Mouse (Mus musculus) left cerebral cortex, adult 9 months (tissue): ENCODE results near the gene Dhx37.
"Not testable (repeated sequence)": the region's sequence is repeated elsewhere in the genome, so short reads cannot be mapped to it uniquely, and the experiment has no call there.

Source experiments
- DNase-seq, 2 experiments: peaks; one replicate each; pipeline ENCODE4 v3.0.0; 2022; ENCODE audit warnings: low spot score in 2 of 2

The Dhx37 gene

DNA sequence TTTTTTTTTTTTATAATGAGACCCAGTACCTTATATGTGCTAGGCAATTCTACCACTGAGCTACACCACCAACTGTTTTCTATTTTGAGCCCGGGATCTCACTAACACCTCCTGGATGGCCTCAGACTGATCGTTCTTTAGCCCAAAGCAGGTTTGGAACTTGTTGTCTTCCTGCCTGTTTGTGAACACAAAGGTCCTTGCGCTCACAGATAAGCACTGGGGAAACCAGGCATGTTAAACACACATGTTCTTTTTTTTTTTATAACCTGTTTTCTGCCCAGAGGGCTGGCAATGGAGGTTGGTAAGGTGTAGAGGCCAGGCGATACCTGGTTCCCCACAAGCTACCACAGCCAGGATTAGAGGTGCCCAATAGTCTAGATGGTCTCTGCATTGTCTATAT lies 14.7 kb upstream of the Dhx37 start:
- DNase-seq = no peak

DNA sequence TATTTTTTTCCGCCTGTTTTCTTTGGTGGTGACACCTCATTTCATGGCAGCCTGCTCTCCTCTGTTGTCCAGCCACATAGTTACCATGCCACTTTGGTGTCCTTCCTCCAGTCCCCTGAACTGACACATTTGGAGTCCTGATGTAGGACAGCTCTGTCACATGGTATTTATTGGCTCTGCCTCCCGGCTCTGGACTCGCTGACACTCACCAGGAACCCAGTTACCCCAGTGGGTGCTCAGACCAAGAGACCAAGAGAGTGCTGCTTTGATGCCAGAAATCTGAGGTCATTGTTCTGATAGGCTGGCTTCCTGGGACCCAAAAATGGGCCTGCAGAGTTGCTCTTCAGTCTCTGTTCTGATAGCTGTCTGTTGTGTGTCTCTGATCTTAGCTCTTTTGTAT lies 14.1 kb upstream of the Dhx37 start:
- no peak for DNase-seq

DNA sequence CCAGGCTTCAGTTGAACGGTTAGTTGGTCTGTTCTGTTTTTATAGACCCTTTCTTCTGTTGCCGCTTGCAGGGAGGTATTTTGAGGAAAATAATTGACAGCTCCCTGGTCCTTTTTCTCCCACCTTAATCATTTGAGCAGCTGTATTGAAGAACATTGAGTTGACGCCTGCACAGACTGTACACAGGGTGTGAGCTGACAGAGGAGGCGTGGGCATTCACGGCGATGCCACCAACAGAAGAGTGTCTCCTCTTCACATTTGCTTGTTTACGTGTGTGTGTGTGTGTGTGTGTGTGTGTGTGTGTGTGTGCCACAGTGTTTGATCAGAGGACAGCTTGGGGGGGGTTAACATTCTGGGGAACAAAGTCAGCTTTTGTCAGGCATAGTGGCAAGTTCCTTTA lies 12.4 kb upstream of the Dhx37 start:
- DNase-seq = peak in 1 of 2 experiments; percentile 38

DNA sequence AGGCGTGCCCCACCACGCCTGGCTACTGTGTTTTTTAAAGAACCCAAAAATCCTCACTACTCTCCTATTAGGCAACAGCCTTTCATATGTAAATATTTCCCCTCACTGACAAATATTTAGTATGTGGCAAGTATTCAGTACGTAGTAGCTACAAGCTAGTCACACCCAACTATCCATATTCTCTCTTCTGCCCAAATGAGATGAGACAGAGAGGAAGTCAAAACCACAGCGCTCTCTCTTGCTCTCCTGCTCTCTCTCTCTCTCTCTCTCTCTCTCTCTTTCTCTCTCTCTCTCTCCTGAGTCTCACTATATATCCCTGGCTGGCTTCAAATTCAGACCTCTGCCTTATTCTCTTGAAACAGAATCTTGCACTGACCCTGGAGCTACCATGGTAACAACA lies 10.6 kb upstream of the Dhx37 start:
- no peak for DNase-seq

DNA sequence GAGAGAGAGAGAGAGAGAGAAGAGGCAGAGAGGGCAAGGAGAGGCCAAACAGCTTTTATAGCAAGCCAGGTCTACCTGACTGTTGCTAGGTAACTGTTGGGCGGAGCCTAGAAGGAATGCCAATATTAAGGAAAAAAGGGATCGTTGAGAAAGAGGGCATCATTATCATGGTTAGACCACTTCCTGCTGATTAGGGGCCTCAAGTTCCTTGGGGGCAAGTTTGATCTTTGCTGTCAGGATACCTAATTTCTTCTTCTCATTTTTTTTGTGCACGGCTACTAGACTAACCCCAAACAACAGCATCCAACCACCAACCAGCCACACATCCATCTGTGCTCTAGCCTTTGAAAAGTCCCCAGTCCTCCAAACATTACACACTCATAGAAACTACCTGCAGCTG lies 10.0 kb upstream of the Dhx37 start:
- no peak for DNase-seq

DNA sequence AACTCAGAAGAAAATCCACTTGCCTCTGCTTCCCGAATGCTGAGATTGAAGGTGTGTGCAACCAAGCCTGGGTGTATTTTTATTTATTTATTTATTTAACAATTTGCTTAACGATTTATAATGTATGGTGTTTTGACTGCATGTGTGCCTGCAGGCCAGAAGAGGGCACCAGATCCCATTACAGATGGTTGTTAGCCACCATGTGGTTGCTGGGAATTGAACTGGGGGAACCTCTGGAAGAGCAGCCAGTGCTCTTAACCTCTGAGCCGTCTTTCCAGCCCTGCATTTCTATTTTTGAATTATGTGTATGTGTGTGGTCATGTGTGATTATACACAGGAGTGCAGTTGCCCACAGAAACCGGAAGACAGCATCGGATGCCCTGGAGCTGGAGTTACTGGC lies 9.4 kb upstream of the Dhx37 start:
- DNase-seq = no peak

DNA sequence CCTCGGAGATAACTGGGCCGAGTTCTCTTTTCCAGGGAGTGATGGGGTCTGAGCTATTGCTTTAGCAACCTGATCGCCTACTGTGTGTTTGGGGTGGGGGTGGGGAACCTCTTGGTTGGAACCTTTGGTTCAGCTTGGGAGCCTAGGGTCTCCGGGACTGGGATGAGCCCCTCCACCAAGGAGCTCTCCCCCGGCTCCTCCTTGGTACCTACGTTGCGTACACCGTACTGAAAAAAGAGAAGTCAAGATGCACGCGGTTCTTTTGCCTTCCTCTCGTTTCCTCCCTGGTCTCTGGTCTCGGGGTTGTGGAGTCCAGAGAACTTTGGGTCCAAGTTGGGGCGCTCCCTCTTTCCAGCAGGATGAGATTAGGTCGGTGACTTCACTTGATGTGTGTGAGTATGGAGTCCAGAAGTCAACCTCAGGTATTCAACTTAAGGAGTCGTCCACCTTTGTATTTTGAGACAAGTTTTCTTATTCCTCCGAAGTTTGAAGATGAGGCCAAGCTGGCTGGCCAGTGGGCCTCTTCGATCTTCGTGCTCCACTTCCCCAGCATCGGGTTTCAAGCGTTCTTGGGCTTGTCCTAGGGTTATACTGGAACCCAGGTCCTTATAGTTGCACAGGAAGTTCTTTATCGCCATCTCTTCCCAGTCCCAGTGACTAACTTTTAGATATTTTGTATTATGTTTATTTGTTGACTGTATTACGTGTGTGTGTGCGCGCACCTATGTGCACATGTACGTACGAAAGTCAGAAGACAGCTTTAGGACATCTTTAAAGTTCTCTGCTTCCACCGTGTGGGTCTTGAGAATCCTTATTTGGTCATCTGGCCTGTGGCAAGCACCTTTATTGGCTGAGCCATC lies 8.4 kb upstream of the Dhx37 start:
- no peak for DNase-seq

DNA sequence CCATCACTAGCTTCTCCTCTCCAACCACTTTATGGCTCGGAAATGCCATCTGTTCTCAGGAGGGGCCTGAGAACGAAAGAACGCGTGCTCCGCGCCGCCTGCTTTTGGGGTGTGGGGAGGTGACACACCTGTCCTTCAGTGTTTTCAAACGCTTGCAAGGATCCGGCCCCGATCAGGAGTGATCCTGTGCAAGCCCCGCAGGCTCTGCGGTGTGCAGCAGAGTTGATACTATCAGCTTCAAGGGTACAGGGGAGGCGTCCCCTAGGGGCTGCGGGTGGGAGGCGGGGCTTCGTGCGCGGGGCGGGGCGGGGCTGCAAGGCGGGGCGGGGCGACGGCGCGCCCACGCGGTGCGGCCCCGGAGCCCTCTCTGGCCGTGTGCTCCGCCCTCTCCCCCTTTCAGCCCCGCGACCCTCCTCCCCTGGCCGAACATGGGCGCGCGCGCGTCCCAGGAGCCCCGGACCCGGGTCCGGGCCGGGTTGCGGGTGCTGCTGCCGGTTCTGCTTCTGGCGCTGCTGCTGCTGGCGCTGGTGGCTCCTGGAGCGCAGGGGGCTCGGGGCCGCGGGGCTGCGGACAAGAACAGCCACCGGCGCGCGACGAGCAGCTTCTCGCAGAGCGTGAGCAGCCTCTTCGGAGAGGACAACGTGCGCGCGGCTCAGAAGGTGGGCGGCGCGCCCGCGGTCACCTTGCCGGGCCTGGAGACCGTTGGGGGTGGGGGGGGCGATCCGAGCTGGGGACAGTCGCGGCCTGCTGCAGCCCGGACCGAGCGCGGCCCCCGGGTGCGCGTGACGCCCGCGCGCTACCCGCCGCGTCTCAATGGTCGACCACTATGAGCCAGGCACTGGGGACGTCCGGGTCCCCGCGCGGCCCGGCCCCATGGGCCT lies 7.6 kb upstream of the Dhx37 start, which contains the start of gene Bri3bp:
Gene Bri3bp, plus strand, starts transcription at position 335 of the 881 bp plus-strand sequence.
- DNase-seq = peak in 1 of 2 experiments; percentile 50

DNA sequence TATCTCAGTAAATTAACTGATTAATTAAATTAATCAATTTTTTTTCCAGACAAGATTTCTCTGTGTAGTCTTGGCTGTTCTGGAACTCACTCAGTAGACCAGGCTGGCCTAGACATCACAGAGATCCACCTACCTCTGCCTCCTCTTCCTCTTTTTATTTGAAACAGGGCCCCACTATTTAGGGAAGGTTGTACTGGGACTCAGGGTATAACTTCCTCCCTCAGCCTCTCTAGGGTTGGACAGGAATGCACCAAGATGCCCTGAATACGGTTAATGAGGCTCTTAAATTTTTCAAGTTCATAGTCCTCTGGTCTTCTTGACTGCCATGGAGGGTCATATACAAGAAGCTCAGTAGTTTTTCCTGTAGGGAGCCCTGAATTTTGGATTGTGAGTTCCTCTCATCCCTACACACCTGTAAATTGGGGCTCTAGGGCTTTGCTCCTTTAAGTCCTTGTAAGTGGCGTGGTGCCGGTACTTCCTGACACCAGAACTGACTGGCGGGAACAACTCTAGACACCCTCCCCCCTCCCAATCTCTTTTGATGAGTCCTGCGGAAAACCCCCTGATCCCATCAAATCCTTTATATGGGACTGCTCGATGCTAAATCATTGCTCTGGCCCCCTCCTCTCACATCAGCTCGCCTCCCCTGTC lies 6.8 kb upstream of the Dhx37 start:
- DNase-seq = no peak

DNA sequence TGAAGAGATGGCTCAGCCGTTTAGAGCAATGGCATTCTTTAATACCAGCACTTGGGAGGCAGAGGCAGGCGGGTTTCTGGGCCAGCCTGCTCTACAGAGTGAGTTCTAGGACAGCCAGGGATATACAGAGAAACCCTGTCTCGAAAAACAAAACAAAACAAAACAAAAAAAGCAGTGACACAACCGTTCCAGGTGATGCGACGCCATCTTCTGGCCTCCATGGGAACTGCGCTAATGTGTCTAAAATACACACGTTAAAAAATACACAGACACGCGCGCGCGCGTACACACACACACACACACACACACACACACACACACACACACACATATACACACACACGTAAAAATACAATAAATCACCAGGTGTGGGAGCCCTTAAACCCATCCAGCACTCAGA lies 426 bp upstream of the Dhx37 start:
- DNase-seq = not testable (repeated sequence)

DNA sequence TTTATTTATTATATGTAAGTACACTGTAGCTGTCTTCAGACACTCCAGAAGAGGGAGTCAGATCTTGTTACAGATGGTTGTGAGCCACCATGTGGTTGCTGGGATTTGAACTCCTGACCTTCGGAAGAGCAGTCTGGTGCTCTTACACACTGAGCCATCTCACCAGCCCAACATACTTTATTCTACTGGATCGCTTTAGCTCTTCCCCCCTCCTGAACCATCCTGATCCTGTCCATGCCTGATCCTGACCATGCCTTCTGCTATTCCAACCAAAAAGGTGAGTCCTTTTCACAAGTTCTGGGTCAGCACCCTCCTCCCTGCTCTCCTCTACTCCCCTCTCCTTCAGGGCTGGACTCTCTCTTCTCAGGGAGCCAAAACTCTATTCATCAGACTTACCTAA lies 1.6 kb downstream of the Dhx37 start:
- DNase-seq = not testable (repeated sequence)

DNA sequence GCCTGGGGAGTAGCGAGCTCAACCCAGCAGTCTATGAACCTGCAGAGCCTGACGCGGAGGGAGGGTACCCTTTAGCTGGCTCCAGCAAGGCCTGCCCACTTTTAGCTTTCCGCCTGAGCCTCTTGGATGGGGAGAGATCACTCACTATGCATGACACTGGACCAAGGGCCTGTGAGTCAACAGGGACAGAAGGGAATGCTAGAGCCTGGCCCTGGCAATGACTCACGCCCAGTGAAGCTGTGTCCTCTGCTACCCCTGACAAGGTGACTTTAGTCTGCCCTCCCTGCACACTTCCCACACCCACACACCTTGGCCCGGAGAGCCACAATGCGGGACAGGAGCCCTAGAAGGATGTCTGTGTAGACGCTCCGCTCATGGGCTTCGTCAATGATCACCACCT lies 7.6 kb downstream of the Dhx37 start:
- no peak for DNase-seq

DNA sequence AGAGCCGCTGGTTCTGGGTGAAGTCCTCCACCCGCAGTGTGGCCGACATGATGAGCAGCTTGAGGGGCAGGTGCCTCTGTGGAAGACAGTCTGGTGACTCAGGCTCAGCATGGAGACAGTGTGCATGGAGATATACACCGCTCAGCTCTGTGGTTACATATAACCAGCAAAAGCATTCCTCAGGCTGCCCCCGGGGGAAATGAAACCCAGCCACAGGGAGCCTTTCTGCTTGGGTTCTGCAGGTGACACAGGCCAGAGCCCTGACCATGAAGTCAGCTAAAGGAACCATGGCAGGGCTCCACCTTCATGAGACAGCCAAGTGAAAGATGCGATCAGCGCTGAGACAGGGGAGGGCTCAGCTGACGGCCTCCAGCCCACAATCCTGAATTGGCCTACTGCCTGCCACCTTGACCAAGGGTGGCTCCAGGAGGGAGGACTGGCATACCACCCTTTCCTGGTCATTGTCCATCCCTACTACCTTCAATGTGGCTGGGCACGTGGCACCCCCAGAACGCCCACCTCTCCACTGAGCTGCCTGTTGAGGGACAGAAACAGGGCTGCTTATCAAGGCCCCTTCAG lies 8.1 kb downstream of the Dhx37 start:
- DNase-seq = no peak

DNA sequence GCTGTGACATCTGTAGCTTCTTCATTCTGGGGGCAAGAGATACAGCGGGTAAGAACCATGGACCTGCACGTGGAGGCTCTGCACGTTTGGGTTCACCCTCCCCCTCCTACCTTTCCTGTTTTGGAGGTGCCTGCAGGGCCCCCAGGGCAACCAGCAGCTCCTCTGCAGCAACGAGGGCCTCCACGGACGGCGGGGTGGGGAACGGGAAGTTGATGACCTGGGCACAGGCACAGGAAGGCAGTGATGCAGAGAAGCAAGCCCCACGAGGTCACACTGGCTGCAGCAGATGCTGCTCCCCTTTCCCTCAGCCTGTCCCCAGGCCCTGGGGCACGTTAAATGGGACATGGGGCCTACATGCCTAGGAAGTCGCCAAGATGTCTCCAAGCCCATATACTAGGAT lies 14.8 kb downstream of the Dhx37 start:
- DNase-seq = no peak

DNA sequence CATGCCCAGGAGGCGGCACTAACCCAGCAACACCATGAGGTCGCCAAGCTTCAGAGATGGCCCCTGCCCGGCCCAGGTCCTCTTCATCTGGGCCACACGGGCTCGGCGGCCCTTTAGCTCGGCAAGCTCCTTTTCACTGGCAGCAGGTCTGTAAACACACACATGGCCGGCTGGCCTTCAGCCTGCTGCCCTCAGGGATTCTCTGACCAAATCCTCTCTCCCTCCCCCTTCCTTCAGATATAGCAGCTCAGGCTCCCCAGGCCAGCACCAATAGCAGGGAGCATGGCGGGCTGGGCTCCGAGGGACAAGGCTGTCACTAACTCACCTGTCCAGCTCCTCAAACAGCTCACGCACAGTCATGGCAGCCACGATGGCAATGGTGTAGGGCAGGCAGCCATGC lies 15.3 kb downstream of the Dhx37 start:
- no peak for DNase-seq

DNA sequence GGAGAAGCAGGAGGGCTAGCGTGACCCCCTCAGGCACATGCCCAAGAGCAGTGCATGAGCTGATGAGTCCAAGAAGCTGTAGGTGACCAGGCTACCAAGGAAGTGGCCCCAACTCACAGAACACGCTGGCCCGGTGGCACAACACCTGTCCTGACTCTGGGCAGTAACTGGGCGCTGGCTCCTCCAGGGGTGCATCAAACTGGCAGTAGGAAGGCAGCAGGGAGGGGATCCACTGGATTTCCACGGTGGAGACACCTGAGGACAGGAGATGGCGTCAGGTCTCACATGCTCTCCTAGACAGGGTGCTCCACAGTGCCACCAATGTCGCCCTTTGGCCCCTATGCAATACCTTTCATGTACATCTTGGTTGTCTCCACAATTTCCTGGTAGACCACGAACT lies 17.7 kb downstream of the Dhx37 start:
- DNase-seq = no peak

DNA sequence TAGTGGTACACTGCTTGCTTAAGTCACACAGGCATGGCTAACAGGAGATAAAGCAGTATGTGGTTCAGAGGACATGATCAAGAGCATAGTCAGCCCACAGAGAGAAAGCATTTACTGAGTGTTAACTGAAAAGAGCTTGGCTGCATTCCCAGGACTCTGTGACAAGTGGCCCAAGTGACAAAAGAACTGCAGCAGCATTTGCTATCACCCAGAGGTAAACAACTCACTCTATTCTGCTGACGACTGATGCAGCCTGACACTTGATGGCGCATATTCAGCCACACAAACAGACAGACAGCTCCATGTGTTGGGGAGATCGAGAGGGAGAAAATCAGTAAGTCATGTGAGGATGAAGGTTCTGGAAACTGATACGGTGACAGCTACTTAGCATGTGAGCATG lies 20.2 kb downstream of the Dhx37 start:
- no peak for DNase-seq

DNA sequence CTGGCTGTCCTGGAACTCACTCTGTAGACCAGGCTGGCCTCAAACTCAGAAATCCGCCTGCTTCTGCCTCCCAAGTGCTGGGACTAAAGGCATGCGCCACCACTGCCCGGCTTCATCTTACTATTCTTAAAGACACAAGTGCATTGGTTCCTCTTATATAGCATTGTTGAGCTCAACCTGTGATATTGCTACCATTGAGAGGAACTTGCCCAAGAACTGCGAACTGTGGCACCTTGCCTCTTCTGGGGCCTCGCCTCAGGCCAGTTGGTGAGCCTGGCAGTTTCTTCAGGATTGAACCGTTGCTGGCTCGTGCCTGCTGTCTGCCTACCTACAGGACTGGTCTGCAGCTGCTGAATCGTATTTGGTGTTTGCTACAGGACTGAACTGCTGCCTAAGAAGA lies 21.4 kb downstream of the Dhx37 start:
- DNase-seq = not testable (repeated sequence)

DNA sequence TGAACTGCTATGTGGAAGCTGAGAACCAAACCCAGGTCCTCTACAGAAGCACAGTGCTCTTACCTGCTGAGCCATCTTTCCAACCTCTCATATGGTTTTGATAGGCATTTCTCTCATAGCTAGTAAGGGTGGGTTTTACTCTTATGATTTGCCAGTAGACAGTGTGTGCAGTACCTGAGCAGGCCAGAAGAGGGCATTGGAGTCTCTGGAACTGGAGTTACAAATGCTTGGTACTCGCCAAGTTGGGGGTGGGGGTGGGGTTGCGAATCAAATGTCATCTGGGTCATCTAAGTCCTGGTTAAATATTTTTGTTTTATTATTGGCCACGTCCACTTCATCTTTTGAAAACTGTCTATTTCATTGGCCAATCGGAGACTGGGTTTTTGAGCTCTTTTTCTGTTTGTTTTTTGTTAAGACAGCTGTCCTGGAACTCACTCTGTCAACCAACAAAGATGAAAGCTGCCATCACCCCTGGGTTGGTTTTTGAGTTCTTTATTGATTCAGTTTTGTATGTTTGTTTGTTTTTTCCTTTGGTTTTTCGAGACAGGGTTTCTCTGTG lies 21.9 kb downstream of the Dhx37 start:
- DNase-seq = peak in 1 of 2 experiments; percentile 68

DNA sequence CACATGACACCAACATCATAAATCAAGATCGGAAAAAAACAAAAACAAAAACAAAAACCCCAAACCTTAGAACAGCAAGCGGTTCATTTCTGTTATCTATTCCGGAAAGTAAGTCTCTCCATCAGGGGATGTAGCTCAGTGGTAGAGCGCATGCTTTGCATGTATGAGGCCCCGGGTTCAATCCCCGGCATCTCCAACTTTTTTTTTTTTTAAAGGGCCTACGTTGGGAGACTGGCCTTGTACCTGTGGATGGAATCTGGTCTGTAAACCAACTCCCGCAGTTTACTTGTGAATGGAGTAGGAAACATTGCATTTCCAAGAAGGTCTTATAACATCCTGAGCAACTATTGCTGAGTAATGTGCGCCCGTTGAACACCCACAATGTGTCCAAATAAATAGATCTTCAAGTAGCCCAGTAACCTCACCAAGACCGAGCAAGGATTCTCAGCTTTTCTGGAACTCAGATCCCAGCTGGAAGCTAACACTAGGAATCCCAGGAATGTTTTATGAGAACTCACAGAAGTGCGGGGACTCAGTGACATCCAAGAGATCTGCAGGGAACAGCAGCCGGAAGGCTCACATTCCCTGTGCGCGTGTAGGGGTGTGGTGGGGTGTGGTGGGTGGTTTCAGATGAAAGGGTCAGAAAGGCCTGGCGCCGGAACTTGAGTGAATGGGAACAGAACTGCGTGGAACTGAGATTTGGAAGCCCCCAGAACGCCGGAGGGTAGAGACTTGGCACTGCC lies 24.4 kb downstream of the Dhx37 start:
- DNase-seq = peak in 1 of 2 experiments; percentile 64

DNA sequence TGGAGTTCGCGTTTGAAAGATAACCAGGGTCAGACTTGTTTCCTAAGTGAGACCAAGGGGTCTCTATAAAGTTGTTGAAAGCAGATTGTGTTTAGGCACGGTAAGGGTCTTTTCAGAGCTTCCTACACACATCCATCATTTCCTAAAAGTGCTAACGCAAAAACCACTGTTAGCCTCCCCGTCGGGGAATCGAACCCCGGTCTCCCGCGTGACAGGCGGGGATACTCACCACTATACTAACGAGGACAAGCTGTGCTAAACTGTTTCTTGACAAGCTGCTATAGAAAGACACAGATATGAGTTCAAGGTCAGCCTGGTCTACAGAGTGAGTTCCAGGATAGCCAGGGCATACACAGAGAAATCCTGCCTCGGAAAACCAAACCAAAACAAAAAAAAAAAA lies 25.1 kb downstream of the Dhx37 start:
- DNase-seq = peak in 1 of 2 experiments; percentile 90
